In the genomic region with DNA sequence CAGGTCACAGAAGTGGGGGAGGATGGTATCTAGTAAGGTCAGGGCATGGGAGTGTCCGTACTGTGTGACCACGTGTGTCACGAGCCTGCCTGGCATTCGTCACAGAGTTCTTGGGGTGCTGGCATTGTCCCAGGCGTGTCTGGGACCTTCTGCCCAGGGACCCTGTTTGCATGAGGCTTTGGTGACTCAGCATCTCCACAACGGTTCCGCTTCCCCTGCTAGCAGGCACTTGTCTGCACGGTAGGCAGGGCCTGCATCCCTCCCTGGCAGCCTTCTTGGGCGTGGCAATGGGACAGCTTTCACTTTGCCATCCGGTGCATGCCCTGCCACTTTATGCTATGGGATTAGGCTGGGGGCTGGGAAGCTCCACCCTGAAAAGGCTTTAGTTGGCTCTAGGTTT, we compare ENCODE assay signal across 8 mouse cellular contexts. TPM values are rescaled to one million over a fixed set of nuclear protein-coding genes. Genes with fewer than 3 reads are reported as not detected.
DNase-seq lines count a peak whose midpoint lies in the region; ATAC-seq and TF ChIP-seq lines count a peak whose summit lies in the region.

No protein-coding gene starts in this region.

- H3K79me2 ChIP-seq in C2C12 (ENCODE audit: control insufficient read depth, insufficient read depth): no peaks in the 10 kb centered on the region

- no peak for TF ChIP-seq POLR2A in lung, adult 2 months (IDR thresholded peaks at IDR 0.05; ENCODE audit: borderline replicate concordance, extremely low read depth, low read depth, low read length)

- ATAC-seq in erythroblast, adult 5-6 weeks (replicated peaks; ENCODE audit: low FRiP score, poor library complexity, severe bottlenecking): peak; percentile 67
- peak; percentile 77 for ATAC-seq in stomach, postnatal 0 days (ENCODE audit: low FRiP score, low TSS enrichment)
- no peak for ATAC-seq in activated CD4-positive, CD25-positive, alpha-beta regulatory T cell, adult 4 months

- WGBS in lung, adult 2 months: 43% methylated on average over 10 of the region's 10 CpGs
- WGBS in stomach, postnatal 0 days: 33% methylated on average over 10 of the region's 10 CpGs

- H3K4me2 ChIP-seq in stomach, postnatal 0 days (replicated peaks; ENCODE audit: low read depth): no peak overlapping the region

- H3ac ChIP-seq in C2C12 (ENCODE audit: control insufficient read depth, insufficient read length, low read depth): no peak overlapping the region

- TF ChIP-seq CTCF in C2C12 (IDR thresholded peaks at IDR 0.05; ENCODE audit: control insufficient read depth, insufficient read depth, insufficient read length): no peak
- no peak for TF ChIP-seq CTCF in lung, adult 2 months (IDR thresholded peaks at IDR 0.05; ENCODE audit: insufficient read depth, low read length)
- no peak for TF ChIP-seq CTCF in stomach, postnatal 0 days (IDR thresholded peaks at IDR 0.05; ENCODE audit: low read depth)

- no peaks in the 10 kb centered on the region for H3K79me3 ChIP-seq in C2C12 (ENCODE audit: low read depth)

- H3K36me3 ChIP-seq in C2C12 (ENCODE audit: control insufficient read depth, insufficient read depth): no peaks in the 10 kb centered on the region
- no peaks in the 10 kb centered on the region for H3K36me3 ChIP-seq in stomach, postnatal 0 days (ENCODE audit: control insufficient read depth, insufficient read depth, low read length)

- H3K4me1 ChIP-seq in lung, adult 2 months (ENCODE audit: control insufficient read depth, insufficient read depth, low read length): peaks cover 7% of the 10 kb centered on the region; the same call in 1 of the 2 replicates
- H3K4me1 ChIP-seq in stomach, postnatal 0 days (replicated peaks; ENCODE audit: control insufficient read depth, insufficient read depth): no peaks in the 10 kb centered on the region

- no peak for TF ChIP-seq EP300 in stomach, postnatal 0 days (optimal IDR thresholded peaks at IDR 0.05)

- no peak overlapping the region for H3K9ac ChIP-seq in stomach, postnatal 0 days (ENCODE audit: low read length)

- peak overlapping the region; percentile 11 for H3K4me3 ChIP-seq in C2C12 (ENCODE audit: insufficient read depth, poor library complexity, severe bottlenecking)
- H3K4me3 ChIP-seq in lung, adult 2 months (replicated peaks; ENCODE audit: extremely low read depth, low read depth, low read length): no peak overlapping the region
- H3K4me3 ChIP-seq in stomach, postnatal 0 days (ENCODE audit: low read depth, low read length): no peak overlapping the region

- peak; percentile 30 to 32 for DNase-seq in cerebellum, postnatal 36 days
- DNase-seq in cerebellum, adult 18-20 months: no peak
- peak; percentile 35 for DNase-seq in lung, adult 2 months
- DNase-seq in stomach, postnatal 0 days (ENCODE audit: low spot score): peak; percentile 78
- DNase-seq in frontal cortex, postnatal 14 days (ENCODE audit: low spot score in 2 of 2): no peak

- no peaks in the 10 kb centered on the region for H3K9me3 ChIP-seq in stomach, postnatal 0 days (ENCODE audit: control insufficient read depth, low read length)

- H3K27me3 ChIP-seq in C2C12 (ENCODE audit: control insufficient read depth, insufficient read depth, insufficient read length): no peaks in the 10 kb centered on the region
- no peaks in the 10 kb centered on the region for H3K27me3 ChIP-seq in stomach, postnatal 0 days (ENCODE audit: control insufficient read depth, insufficient read depth, low read length)

- H3K27ac ChIP-seq in stomach, postnatal 0 days (replicated peaks): peak overlapping the region; percentile 45

TF ChIP-seq in C2C12, 6 proteins besides CTCF, POLR2A, EP300 and RAD21:
- TF ChIP-seq MYOD1 (IDR thresholded peaks at IDR 0.05; ENCODE audit: control insufficient read depth, insufficient read length, low read depth) (no peak), CEBPB (IDR thresholded peaks at IDR 0.05; ENCODE audit: low read depth) (no peak), MYOG (IDR thresholded peaks at IDR 0.05; ENCODE audit: control insufficient read depth, extremely low read depth, insufficient read length) (no peak), USF1 (IDR thresholded peaks at IDR 0.05; ENCODE audit: low read depth) (peak; percentile 77), FOSL1 (IDR thresholded peaks at IDR 0.05; ENCODE audit: insufficient read depth, low read length, poor library complexity, severe bottlenecking) (no peak), MAX (IDR thresholded peaks at IDR 0.05) (peak; percentile 73)

RNA-seq across cellular contexts. Expression of gene Trim14, which starts 27.9 kb away (rescaled TPM):
- polyA plus RNA-seq in C2C12 (2012; fragmentation: generic; extraction: Trizol): 0.12 TPM
- total RNA-seq in erythroblast, adult 5-6 weeks (2015; ENCODE audit: low replicate concordance): 1.0 and 16.5 TPM in 2 replicates
- 3.8 and 6.5 TPM in 2 replicates for total RNA-seq in erythroblast, adult 5-6 weeks (2017; ENCODE audit: low replicate concordance)
- 14.6 and 24.7 TPM in 2 replicates for polyA plus RNA-seq in lung, adult 2 months (2012; rRNA removed)
- polyA plus RNA-seq in stomach, postnatal 0 days (2015; fragmentation: Nextera tagmentation; extraction: Ambion mirVana): 4.0 and 4.5 TPM in 2 replicates
- 10 to 100 TPM; 26.7 to 31.2 TPM for polyA plus RNA-seq in activated CD4-positive, CD25-positive, alpha-beta regulatory T cell, adult 4 months (2017; shearing (Covaris generic))

RNA-seq across cellular contexts. Expression of gene Coro2a, which starts 38.2 kb away (rescaled TPM):
- polyA plus RNA-seq in C2C12 (2012; fragmentation: generic; extraction: Trizol): 0.33 TPM
- 6.7 and 18.6 TPM in 2 replicates for total RNA-seq in erythroblast, adult 5-6 weeks (2015; ENCODE audit: low replicate concordance)
- total RNA-seq in erythroblast, adult 5-6 weeks (2017; ENCODE audit: low replicate concordance): 4.3 and 5.6 TPM in 2 replicates
- polyA plus RNA-seq in lung, adult 2 months (2012; rRNA removed): 9.1 and 17.2 TPM in 2 replicates
- 16.7 and 17.2 TPM in 2 replicates for polyA plus RNA-seq in stomach, postnatal 0 days (2015; fragmentation: Nextera tagmentation; extraction: Ambion mirVana)
- polyA plus RNA-seq in activated CD4-positive, CD25-positive, alpha-beta regulatory T cell, adult 4 months (2017; shearing (Covaris generic)): 100 to 1,000 TPM in 1 of 2 experiments, 10 to 100 TPM in 1; 79.7 to 108 TPM

Comparison
In these comparisons a context has a peak if more than half of its experiments do, and no peak if none do; other contexts are left out.
1. DNase-seq: peak in cerebellum, postnatal 36 days (2 of 2), lung, adult 2 months (single experiment) and stomach, postnatal 0 days (single experiment); none in cerebellum, adult 18-20 months (0 of 2) and frontal cortex, postnatal 14 days (0 of 2).